Mouse (Mus musculus) heart, embryonic 10.5 days (tissue): ENCODE results near the gene App. TPM values are rescaled to one million over a fixed set of nuclear protein-coding genes. Genes with fewer than 3 reads are reported as not detected.
A peak's percentile ranks its signal among the peaks of the same experiment; 100 is the strongest.

Experiments used
- DNase-seq: peaks from one replicate; pipeline ENCODE4 v3.0.0-alpha.2; 2017; ENCODE audit warnings: low spot score
- H3K27ac ChIP-seq: fragments of 300-500 bp; sonication (generic); 2 replicates; pipeline ENCODE4 v1.5.1; 2016; ENCODE audit warnings: mild to moderate bottlenecking
- H3K27me3 ChIP-seq: fragments of 300-500 bp; sonication (generic); 2 replicates; pipeline ENCODE4 v1.6.1; 2016; ENCODE audit warnings: mild to moderate bottlenecking; ENCODE audit not compliant: poor library complexity, insufficient read depth, severe bottlenecking
- H3K36me3 ChIP-seq: fragments of 300-500 bp; sonication (generic); 2 replicates; pipeline ENCODE4 v1.6.1; 2016; ENCODE audit warnings: mild to moderate bottlenecking, moderate library complexity
- H3K4me1 ChIP-seq: fragments of 300-500 bp; sonication (generic); 2 replicates; pipeline ENCODE4 v1.6.1; 2016; ENCODE audit warnings: mild to moderate bottlenecking
- H3K4me3 ChIP-seq: fragments of 300-500 bp; sonication (generic); 2 replicates; pipeline ENCODE4 v1.5.1; 2016; ENCODE audit warnings: mild to moderate bottlenecking, moderate library complexity
- H3K9me3 ChIP-seq: fragments of 300-500 bp; sonication (generic); 2 replicates; pipeline ENCODE4 v1.6.1; 2016; ENCODE audit warnings: mild to moderate bottlenecking, moderate library complexity
- WGBS: fragments of 180-500 bp; shearing (Covaris S2); methylation state at CpG from one replicate; pipeline ENCODE4 v1.1.7; 2016; 5-methylcytosine and 5-hydroxymethylcytosine counted together
- polyA plus RNA-seq: library from polyadenylated mRNA; unstranded; fragments of >200 nt; fragmentation: Nextera tagmentation; extraction: Ambion mirVana; gene quantifications from 2 replicates; pipeline ENCODE4 v1.2.1, GENCODE M21; 2016

App gene
- polyA plus RNA-seq, 1 experiment from 2014 or later, result 144 TPM

DNA sequence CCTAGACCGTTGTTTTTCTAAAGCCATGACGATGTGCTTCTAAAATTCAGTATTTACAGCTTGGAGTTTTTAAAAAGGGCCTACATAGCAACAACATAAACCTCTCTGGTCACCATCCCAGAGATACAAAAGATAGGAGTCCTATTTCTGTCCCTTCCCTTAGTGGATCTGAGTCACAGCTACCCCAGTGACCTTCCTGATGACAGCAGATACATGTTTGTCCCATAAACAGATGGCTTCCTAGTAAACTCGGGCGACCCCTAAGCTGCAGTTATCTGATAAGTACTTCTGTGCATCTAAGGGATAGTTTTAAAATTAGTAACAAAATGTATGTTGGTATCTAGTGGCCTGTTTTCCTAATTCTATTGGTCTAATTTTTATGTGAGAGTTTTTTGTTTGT is 26.1 kb downstream of the App start:
- DNase-seq, result no peak
- H3K4me1 ChIP-seq, result peaks cover 54% of the 10 kb centered on the region
- H3K36me3 ChIP-seq, result no peaks in the 10 kb centered on the region
- no peak overlapping the region for H3K4me3 ChIP-seq
- no peaks in the 10 kb centered on the region for H3K9me3 ChIP-seq
- 31% methylated on average over 4 of the region's 4 CpGs for WGBS
- H3K27me3 ChIP-seq, result no peaks in the 10 kb centered on the region
- 0 out of 2 replicates have a peak overlapping the region, but pooled peaks have one; percentile 49 for H3K27ac ChIP-seq

- Histone ChIP-seq H3K27ac (no peak overlapping the region), H3K27me3 (no peaks in the 10 kb centered on the region), H3K4me3 (no peak overlapping the region), H3K9me3 (no peaks in the 10 kb centered on the region), H3K4me1 (peaks cover 39% of the 10 kb centered on the region), H3K36me3 (no peaks in the 10 kb centered on the region)
- DNase-seq, result no peak
- WGBS, result 88% methylated on average over 11 of the region's 11 CpGs
These were observed 27.8 kb downstream of the App start for GRCm38 (mm10) chr16:85145771-85146178.

DNA sequence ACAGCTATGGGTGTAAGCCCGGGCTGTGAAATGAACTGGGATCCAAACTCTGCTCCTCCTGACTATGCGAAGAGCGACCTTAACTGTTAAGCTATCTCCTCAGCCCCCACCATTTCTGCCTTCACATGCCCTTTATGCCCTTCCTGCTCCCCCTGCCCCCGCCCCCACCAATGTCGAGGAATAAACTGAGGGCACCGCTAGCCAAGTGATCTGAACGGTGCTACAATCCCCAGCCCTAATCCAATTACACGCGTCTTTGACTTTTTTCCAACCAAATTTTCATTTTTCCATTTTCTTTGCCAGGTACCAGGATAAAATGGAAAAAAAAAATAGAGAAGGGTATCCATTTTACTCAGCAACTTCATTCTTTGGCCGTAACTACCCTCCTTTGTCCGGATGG is 28.2 kb downstream of the App start:
- H3K27me3 ChIP-seq, result no peaks in the 10 kb centered on the region
- no peaks in the 10 kb centered on the region for H3K9me3 ChIP-seq
- no peaks in the 10 kb centered on the region for H3K36me3 ChIP-seq
- H3K4me3 ChIP-seq, result no peak overlapping the region
- peaks cover 37% of the 10 kb centered on the region for H3K4me1 ChIP-seq
- WGBS, result 84% methylated on average over 11 of the region's 11 CpGs
- DNase-seq, result no peak
- H3K27ac ChIP-seq, result no peak overlapping the region

DNA sequence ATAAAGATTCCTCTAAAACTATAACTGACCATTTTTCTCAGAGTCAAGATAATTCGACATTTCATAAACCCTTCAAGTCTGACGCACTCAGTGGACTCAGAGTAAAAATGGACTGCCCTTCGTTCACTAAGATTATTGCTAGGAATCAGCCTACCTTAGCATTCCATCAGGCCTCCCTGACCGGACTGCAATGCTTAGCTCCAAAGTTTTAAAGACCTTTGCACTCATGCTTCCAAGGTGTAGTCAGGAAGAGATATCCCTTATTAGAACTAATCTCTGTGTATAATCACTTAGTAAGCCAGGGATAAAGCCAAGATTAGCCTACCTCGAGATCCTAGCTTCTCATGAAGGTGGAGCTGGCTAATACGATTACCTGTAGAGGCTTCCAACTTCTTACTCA is 29.2 kb downstream of the App start:
- Histone ChIP-seq H3K27ac (no peak overlapping the region), H3K4me1 (peaks cover 36% of the 10 kb centered on the region), H3K27me3 (no peaks in the 10 kb centered on the region), H3K4me3 (no peak overlapping the region), H3K36me3 (no peaks in the 10 kb centered on the region), H3K9me3 (no peaks in the 10 kb centered on the region)
- WGBS, result 87% methylated on average over 6 of the region's 6 CpGs
- no peak for DNase-seq

- no peaks in the 10 kb centered on the region for H3K36me3 ChIP-seq
- no peak for DNase-seq
- peaks cover 34% of the 10 kb centered on the region for H3K4me1 ChIP-seq
- WGBS, result 89% methylated on average over 3 of the region's 3 CpGs
- no peaks in the 10 kb centered on the region for H3K27me3 ChIP-seq
- H3K27ac ChIP-seq, result no peak overlapping the region
- H3K4me3 ChIP-seq, result no peak overlapping the region
- H3K9me3 ChIP-seq, result no peaks in the 10 kb centered on the region
These were observed 29.7 kb downstream of the App start for GRCm38 (mm10) chr16:85143863-85144262.

DNA sequence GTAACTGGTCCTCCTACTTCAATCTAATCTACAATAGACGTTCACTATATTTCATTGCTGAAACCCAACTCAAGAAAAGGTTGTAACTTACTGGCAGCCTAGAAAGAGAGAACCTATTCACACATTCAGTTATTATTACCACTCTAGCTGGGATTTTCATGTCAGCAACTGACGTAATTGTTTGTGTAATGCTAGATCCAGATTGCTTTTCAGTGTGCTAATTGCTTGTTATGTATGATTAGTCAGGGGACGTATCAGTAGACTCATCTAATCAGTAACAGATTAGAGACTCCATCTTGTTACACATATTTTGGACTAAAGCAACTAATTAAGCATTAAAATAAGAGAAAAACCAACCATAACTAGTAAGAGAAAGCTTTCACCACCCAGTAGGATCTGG is 30.4 kb downstream of the App start:
- 72% methylated on average over 3 of the region's 3 CpGs for WGBS
- Histone ChIP-seq H3K9me3 (no peaks in the 10 kb centered on the region), H3K4me1 (peaks cover 27% of the 10 kb centered on the region), H3K27ac (no peak overlapping the region), H3K27me3 (no peaks in the 10 kb centered on the region), H3K36me3 (no peaks in the 10 kb centered on the region), H3K4me3 (no peak overlapping the region)
- no peak for DNase-seq

GRCm38 (mm10) chr16:85141404-85141803 is 32.2 kb downstream of the App start:
- H3K4me1 ChIP-seq, result peaks cover 21% of the 10 kb centered on the region; the same call in 1 of the 2 replicates
- H3K9me3 ChIP-seq, result no peaks in the 10 kb centered on the region
- no peaks in the 10 kb centered on the region for H3K36me3 ChIP-seq
- DNase-seq, result no peak
- H3K27me3 ChIP-seq, result no peaks in the 10 kb centered on the region
- H3K27ac ChIP-seq, result no peak overlapping the region
- no peak overlapping the region for H3K4me3 ChIP-seq
- 80% methylated on average over 4 of the region's 4 CpGs for WGBS

- WGBS, result 69% methylated on average over 9 of the region's 9 CpGs
- no peak for DNase-seq
- H3K27me3 ChIP-seq, result no peaks in the 10 kb centered on the region
- no peaks in the 10 kb centered on the region for H3K9me3 ChIP-seq
- H3K27ac ChIP-seq, result no peak overlapping the region
- peaks cover 18% of the 10 kb centered on the region for H3K4me1 ChIP-seq
- no peaks in the 10 kb centered on the region for H3K36me3 ChIP-seq
- H3K4me3 ChIP-seq, result no peak overlapping the region
These were observed 34.4 kb downstream of the App start for GRCm38 (mm10) chr16:85139178-85139604.

- Histone ChIP-seq H3K4me3 (0 out of 2 replicates have a peak overlapping the region, but pooled peaks have one; percentile 18), H3K4me1 (peaks cover 36% of the 10 kb centered on the region), H3K9me3 (no peaks in the 10 kb centered on the region), H3K27ac (peak overlapping the region; percentile 56; the same call in 1 of the 2 replicates), H3K36me3 (no peaks in the 10 kb centered on the region), H3K27me3 (no peaks in the 10 kb centered on the region)
- WGBS, result 38% methylated on average over 11 of the region's 11 CpGs
- DNase-seq, result no peak
These were observed 36.2 kb downstream of the App start for GRCm38 (mm10) chr16:85137348-85137747.

DNA sequence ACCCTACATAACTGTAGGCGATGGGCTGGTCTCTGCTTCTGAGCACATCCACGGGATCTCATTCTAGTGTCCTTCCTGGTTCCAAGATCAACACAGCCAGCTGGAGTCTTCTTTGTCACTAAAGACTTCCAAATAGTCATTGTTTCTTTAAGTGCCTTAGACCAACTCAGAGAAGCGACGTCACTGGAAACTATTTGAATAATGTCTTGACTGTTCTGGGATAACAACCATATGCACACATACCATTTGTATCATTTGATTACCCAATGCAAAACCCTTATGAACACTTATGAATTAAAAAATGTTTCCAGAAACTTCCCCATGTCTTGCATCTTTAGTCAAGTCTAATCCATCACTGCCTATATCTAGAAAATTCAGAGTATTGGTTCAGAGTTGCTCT is 37.5 kb downstream of the App start:
- DNase-seq, result no peak
- Histone ChIP-seq H3K4me1 (peaks cover 43% of the 10 kb centered on the region), H3K9me3 (no peaks in the 10 kb centered on the region), H3K36me3 (no peaks in the 10 kb centered on the region; the same call in 1 of the 2 replicates), H3K4me3 (no peak overlapping the region), H3K27ac (no peak overlapping the region), H3K27me3 (no peaks in the 10 kb centered on the region)
- WGBS, result 76% methylated on average over 4 of the region's 4 CpGs

GRCm38 (mm10) chr16:85133468-85133881 is 40.1 kb downstream of the App start:
- Histone ChIP-seq H3K9me3 (no peaks in the 10 kb centered on the region), H3K36me3 (peaks cover 3% of the 10 kb centered on the region; the same call in 1 of the 2 replicates), H3K27me3 (no peaks in the 10 kb centered on the region), H3K4me1 (peaks cover 62% of the 10 kb centered on the region), H3K4me3 (peak overlapping the region; percentile 22; the same call in 1 of the 2 replicates), H3K27ac (peak overlapping the region; percentile 84)
- peak; percentile 87 for DNase-seq
- WGBS, result 21% methylated on average over 5 of the region's 5 CpGs

GRCm38 (mm10) chr16:85133057-85133456 is 40.5 kb downstream of the App start:
- 52% methylated on average over 8 of the region's 8 CpGs for WGBS
- Histone ChIP-seq H3K36me3 (peaks cover 3% of the 10 kb centered on the region; the same call in 1 of the 2 replicates), H3K27me3 (no peaks in the 10 kb centered on the region), H3K4me3 (peak overlapping the region; percentile 22; the same call in 1 of the 2 replicates), H3K4me1 (peaks cover 66% of the 10 kb centered on the region), H3K9me3 (no peaks in the 10 kb centered on the region), H3K27ac (peak overlapping the region; percentile 84)
- no peak for DNase-seq

GRCm38 (mm10) chr16:85132182-85132581 is 41.4 kb downstream of the App start:
- Histone ChIP-seq H3K4me3 (no peak overlapping the region), H3K27me3 (no peaks in the 10 kb centered on the region), H3K36me3 (peaks cover 3% of the 10 kb centered on the region; the same call in 1 of the 2 replicates), H3K9me3 (no peaks in the 10 kb centered on the region), H3K4me1 (peaks cover 64% of the 10 kb centered on the region), H3K27ac (peak overlapping the region; percentile 84)
- 77% methylated on average over 5 of the region's 5 CpGs for WGBS
- DNase-seq, result no peak
